Mouse (Mus musculus) neutrophil, adult 5-6 weeks (primary cell): ENCODE data around the gene Npdc1. TPM values are rescaled to one million over a fixed set of nuclear protein-coding genes. Genes with fewer than 3 reads are reported as not detected.

Experiments
- ATAC-seq: fragments of 151-379, 151-347 bp; 2 replicates; pipeline ENCODE4 v1.8.0; 2017; ENCODE audit warnings: mild to moderate bottlenecking, moderate TSS enrichment; ENCODE audit not compliant: insufficient number of reproducible peaks, poor library complexity, low FRiP score, severe bottlenecking; ENCODE audit errors: extremely low read depth
- total RNA-seq: library from RNA; stranded (forward); fragments of 200-1000 nt; gene quantifications from 2 replicates; pipeline ENCODE4 v1.2.3, GENCODE M21; 2017

The Npdc1 gene
- total RNA-seq, 1 experiment from 2014 or later = not detected

GRCm38 (mm10) chr2:25426721-25427191, 27.6 kb downstream of the Npdc1 start:
- ATAC-seq = peak; percentile 57

GRCm38 (mm10) chr2:25427256-25427655, 28.1 kb downstream of the Npdc1 start:
- ATAC-seq = no peak

- ATAC-seq = peak; percentile 69
Measured at GRCm38 (mm10) chr2:25428442-25429236, 29.5 kb downstream of the Npdc1 start, which contains the start of gene Abca2. TSS of gene Abca2 (plus strand) at chr2:25428703.

GRCm38 (mm10) chr2:25429435-25430180, 30.5 kb downstream of the Npdc1 start:
- ATAC-seq = no peak

- ATAC-seq = no peak
Measured at GRCm38 (mm10) chr2:25430395-25431233, 31.5 kb downstream of the Npdc1 start.

- no peak for ATAC-seq
Measured at GRCm38 (mm10) chr2:25431308-25431855, 32.2 kb downstream of the Npdc1 start.

GRCm38 (mm10) chr2:25432326-25433098, 33.4 kb downstream of the Npdc1 start:
- no peak for ATAC-seq

- no peak for ATAC-seq
Measured at GRCm38 (mm10) chr2:25433101-25433500, 34.0 kb downstream of the Npdc1 start.

GRCm38 (mm10) chr2:25434292-25434691, 35.1 kb downstream of the Npdc1 start:
- no peak for ATAC-seq

GRCm38 (mm10) chr2:25436286-25436820, 37.2 kb downstream of the Npdc1 start:
- ATAC-seq = no peak

- no peak for ATAC-seq
Measured at GRCm38 (mm10) chr2:25441067-25441466, 41.9 kb downstream of the Npdc1 start.

- no peak for ATAC-seq
Measured at GRCm38 (mm10) chr2:25442682-25443081, 43.5 kb downstream of the Npdc1 start.

- no peak for ATAC-seq
Measured at GRCm38 (mm10) chr2:25450853-25451647, 51.9 kb downstream of the Npdc1 start.

GRCm38 (mm10) chr2:25452951-25453350, 53.8 kb downstream of the Npdc1 start:
- no peak for ATAC-seq

- ATAC-seq = no peak
Measured at GRCm38 (mm10) chr2:25456205-25456953, 57.2 kb downstream of the Npdc1 start, which contains the start of gene Clic3. TSS of gene Clic3 (plus strand) at chr2:25456838.
